Mouse (Mus musculus) T-helper 2 cell (primary cell): ENCODE data around the gene Kcnk13.

Experiments used
- in situ Hi-C: fragments of 300-600 bp; cut with MboI, MseI; formaldehyde crosslinking; loops from one replicate; pipeline ENCODE4 v1.15.1; 2025; ENCODE audit warnings: high pct_unique_total_duplicates

Kcnk13 gene

GRCm38 (mm10) chr12:100012839-100013238 is 48.5 kb downstream of the Kcnk13 start:
- in situ Hi-C loops = no loop called here

- in situ Hi-C loops = no loop called here
Observed at GRCm38 (mm10) chr12:100015146-100015545, 50.8 kb downstream of the Kcnk13 start.

GRCm38 (mm10) chr12:100017709-100018108 is 53.4 kb downstream of the Kcnk13 start:
- in situ Hi-C loops = no loop called here

- in situ Hi-C loops = no loop called here
Observed at GRCm38 (mm10) chr12:100022490-100022889, 58.2 kb downstream of the Kcnk13 start.

GRCm38 (mm10) chr12:100023821-100024365 is 59.6 kb downstream of the Kcnk13 start:
- in situ Hi-C loops = no loop called here

- in situ Hi-C loops = no loop called here
Observed at GRCm38 (mm10) chr12:100025675-100026074, 61.4 kb downstream of the Kcnk13 start.

GRCm38 (mm10) chr12:100026715-100027245 is 62.5 kb downstream of the Kcnk13 start:
- in situ Hi-C loops = no loop called here

- in situ Hi-C loops = no loop called here
Observed at GRCm38 (mm10) chr12:100027281-100027680, 63.0 kb downstream of the Kcnk13 start.

- in situ Hi-C loops = no loop called here
Observed at GRCm38 (mm10) chr12:100031681-100032080, 67.4 kb downstream of the Kcnk13 start.

GRCm38 (mm10) chr12:100032521-100032920 is 68.2 kb downstream of the Kcnk13 start:
- in situ Hi-C loops = no loop called here

- in situ Hi-C loops = no loop called here
Observed at GRCm38 (mm10) chr12:100038741-100039262, 74.5 kb downstream of the Kcnk13 start.

GRCm38 (mm10) chr12:100042116-100042515 is 77.8 kb downstream of the Kcnk13 start:
- in situ Hi-C loops = no loop called here

- in situ Hi-C loops = no loop called here
Observed at GRCm38 (mm10) chr12:100044704-100045103, 80.4 kb downstream of the Kcnk13 start.

GRCm38 (mm10) chr12:100050552-100050951 is 86.3 kb downstream of the Kcnk13 start:
- in situ Hi-C loops = no loop called here

GRCm38 (mm10) chr12:100053617-100054016 is 89.3 kb downstream of the Kcnk13 start:
- in situ Hi-C loops = no loop called here

- in situ Hi-C loops = no loop called here
Observed at GRCm38 (mm10) chr12:100061071-100061470, 96.8 kb downstream of the Kcnk13 start.

GRCm38 (mm10) chr12:100061826-100062225 is 97.5 kb downstream of the Kcnk13 start:
- in situ Hi-C loops = no loop called here

GRCm38 (mm10) chr12:100062584-100062983 is 98.3 kb downstream of the Kcnk13 start:
- in situ Hi-C loops = no loop called here

GRCm38 (mm10) chr12:100065109-100065508 is 100.8 kb downstream of the Kcnk13 start:
- in situ Hi-C loops = no loop called here

GRCm38 (mm10) chr12:100067477-100067876 is 103.2 kb downstream of the Kcnk13 start:
- in situ Hi-C loops = no loop called here

GRCm38 (mm10) chr12:100073201-100073672 is 108.9 kb downstream of the Kcnk13 start:
- in situ Hi-C loops = no loop called here

GRCm38 (mm10) chr12:100075715-100076114 is 111.4 kb downstream of the Kcnk13 start:
- in situ Hi-C loops = no loop called here

GRCm38 (mm10) chr12:100079636-100080286 is 115.5 kb downstream of the Kcnk13 start:
- in situ Hi-C loops = no loop called here
